Mouse (Mus musculus) cerebellum, adult 11 months (tissue): Measurements from ENCODE around the gene Trp53i11.

Source experiments
- DNase-seq: peaks from one replicate; pipeline ENCODE4 v3.0.0; 2022

Trp53i11 gene

GRCm38 (mm10) chr2:93172460-93172859 is 14.9 kb upstream of the Trp53i11 start:
- no peak for DNase-seq

- no peak for DNase-seq
Observed at GRCm38 (mm10) chr2:93174159-93174558, 13.2 kb upstream of the Trp53i11 start.

GRCm38 (mm10) chr2:93175278-93175677 is 12.1 kb upstream of the Trp53i11 start:
- DNase-seq = no peak

- no peak for DNase-seq
Observed at GRCm38 (mm10) chr2:93175721-93176120, 11.6 kb upstream of the Trp53i11 start.

GRCm38 (mm10) chr2:93176193-93176798 is 11.1 kb upstream of the Trp53i11 start:
- no peak for DNase-seq

GRCm38 (mm10) chr2:93176871-93177667 is 10.3 kb upstream of the Trp53i11 start:
- no peak for DNase-seq

- DNase-seq = no peak
Observed at GRCm38 (mm10) chr2:93177668-93178312, 9.6 kb upstream of the Trp53i11 start.

- DNase-seq = no peak
Observed at GRCm38 (mm10) chr2:93178313-93178677, 9.1 kb upstream of the Trp53i11 start.

- DNase-seq = no peak
Observed at GRCm38 (mm10) chr2:93179603-93180002, 7.7 kb upstream of the Trp53i11 start.

GRCm38 (mm10) chr2:93180077-93180844 is 7.1 kb upstream of the Trp53i11 start:
- peak; percentile 55 for DNase-seq

- no peak for DNase-seq
Observed at GRCm38 (mm10) chr2:93182859-93183258, 4.5 kb upstream of the Trp53i11 start.

- no peak for DNase-seq
Observed at GRCm38 (mm10) chr2:93188020-93188760, 842 bp downstream of the Trp53i11 start.

- DNase-seq = no peak
Observed at GRCm38 (mm10) chr2:93188761-93189458, 1.6 kb downstream of the Trp53i11 start.

GRCm38 (mm10) chr2:93190771-93191487 is 3.6 kb downstream of the Trp53i11 start:
- no peak for DNase-seq

GRCm38 (mm10) chr2:93191488-93192181 is 4.3 kb downstream of the Trp53i11 start:
- no peak for DNase-seq

- no peak for DNase-seq
Observed at GRCm38 (mm10) chr2:93192182-93192560, 4.8 kb downstream of the Trp53i11 start.

GRCm38 (mm10) chr2:93192671-93193080 is 5.3 kb downstream of the Trp53i11 start:
- no peak for DNase-seq

- no peak for DNase-seq
Observed at GRCm38 (mm10) chr2:93193806-93194205, 6.5 kb downstream of the Trp53i11 start.

- DNase-seq = peak; percentile 92
Observed at GRCm38 (mm10) chr2:93198846-93199245, 11.5 kb downstream of the Trp53i11 start.

GRCm38 (mm10) chr2:93199531-93199974 is 12.2 kb downstream of the Trp53i11 start:
- DNase-seq = peak; percentile 53
